Mouse (Mus musculus) hindbrain, embryonic 16.5 days (tissue): ENCODE measurements at regions not wholly inside any gene's neighbourhood (a gene's known extent, or its start where the extent isn't known, plus 50 kb on each side); places are given as distances from the start of the nearest gene placed in this dataset.

Source experiments
- ATAC-seq: fragments of 200-750 bp; cut with Nextera tagmentation; 2 replicates; pipeline ENCODE4 v1.8.0; 2017; ENCODE audit warnings: moderate TSS enrichment, moderate library complexity
- H3K27ac ChIP-seq: fragments of 300-500 bp; sonication (generic); 2 replicates; pipeline ENCODE4 v1.5.1; 2014; ENCODE audit warnings: low read depth, mild to moderate bottlenecking, control low read depth, low read length, moderate library complexity
- H3K27me3 ChIP-seq: fragments of 300-500 bp; sonication (generic); replicated peaks from 2 replicates; pipeline ENCODE4 v1.6.1; 2014; ENCODE audit warnings: low read length; ENCODE audit not compliant: control insufficient read depth, insufficient read depth
- H3K36me3 ChIP-seq: fragments of 300-500 bp; sonication (generic); 2 replicates; pipeline ENCODE4 v1.6.1; 2014; ENCODE audit warnings: mild to moderate bottlenecking, low read length, moderate library complexity, mixed read lengths; ENCODE audit not compliant: control insufficient read depth, insufficient read depth
- H3K4me1 ChIP-seq: fragments of 300-500 bp; sonication (generic); 2 replicates; pipeline ENCODE4 v1.6.1; 2014; ENCODE audit warnings: low read depth, low read length; ENCODE audit not compliant: control insufficient read depth, insufficient read depth
- H3K4me2 ChIP-seq: fragments of 300-500 bp; sonication (generic); 2 replicates; pipeline ENCODE4 v1.6.1; 2014; ENCODE audit warnings: mild to moderate bottlenecking, low read length, control low read depth, moderate library complexity
- H3K4me3 ChIP-seq: fragments of 300-500 bp; sonication (generic); 2 replicates; pipeline ENCODE4 v1.5.1; 2014; ENCODE audit warnings: mild to moderate bottlenecking, low read length, control low read depth, moderate library complexity
- H3K9ac ChIP-seq: fragments of 300-500 bp; sonication (generic); 2 replicates; pipeline ENCODE4 v1.6.1; 2014; ENCODE audit warnings: low read depth, mild to moderate bottlenecking, control low read depth, low read length, moderate library complexity
- H3K9me3 ChIP-seq: fragments of 300-500 bp; sonication (generic); 2 replicates; pipeline ENCODE4 v1.6.1; 2014; ENCODE audit warnings: mild to moderate bottlenecking, low read length, moderate library complexity; ENCODE audit not compliant: control insufficient read depth
- WGBS: fragments of 180-500 bp; shearing (Covaris S2); extraction: QIAGEN DNeasy Blood & Tissue Kit; methylation state at CpG from one replicate; pipeline ENCODE4 v1.1.7; 2014; 5-methylcytosine and 5-hydroxymethylcytosine counted together

- Histone ChIP-seq H3K9ac (no peak overlapping the region), H3K27me3 (no peaks in the 10 kb centered on the region), H3K4me1 (peaks cover 10% of the 10 kb centered on the region), H3K27ac (peak overlapping the region; percentile 3; the same call in 1 of the 2 replicates), H3K4me2 (no peak overlapping the region), H3K4me3 (no peak overlapping the region), H3K9me3 (no peaks in the 10 kb centered on the region), H3K36me3 (no peaks in the 10 kb centered on the region)
- 41% methylated on average over 6 of the region's 6 CpGs for WGBS
- ATAC-seq = peak; percentile 22; the same call in 1 of the 2 replicates
Observed at GRCm38 (mm10) chr4:81568404-81568803, 125.8 kb upstream of the Mpdz start.

DNA sequence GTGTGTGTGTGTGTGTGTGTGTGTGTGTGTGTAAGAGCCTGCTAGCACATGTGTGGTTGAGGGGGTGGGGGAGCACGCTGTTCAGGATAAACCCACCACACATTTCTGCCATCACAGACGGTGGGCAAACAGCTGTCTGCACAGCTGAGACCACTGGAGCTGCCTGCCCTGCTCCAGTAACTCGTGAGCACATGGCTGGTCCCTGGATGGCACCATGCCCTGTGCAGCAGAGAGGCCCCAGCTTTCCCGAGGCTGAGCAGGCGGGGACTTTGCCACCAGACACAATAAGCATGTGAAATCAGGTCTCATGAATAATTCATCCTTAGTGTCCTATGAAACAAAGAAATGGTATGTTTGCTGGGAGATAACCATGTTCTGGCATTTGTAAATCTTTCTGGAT lies 125.3 kb upstream of the Mpdz start:
- Histone ChIP-seq H3K4me1 (peaks cover 10% of the 10 kb centered on the region), H3K4me2 (no peak overlapping the region), H3K36me3 (no peaks in the 10 kb centered on the region), H3K9ac (no peak overlapping the region), H3K27ac (peak overlapping the region; percentile 51), H3K27me3 (no peaks in the 10 kb centered on the region), H3K4me3 (no peak overlapping the region), H3K9me3 (no peaks in the 10 kb centered on the region)
- ATAC-seq = peak; percentile 97
- whole genome bisulfite sequencing = 11% methylated on average over 5 of the region's 5 CpGs

GRCm38 (mm10) chr4:81566526-81566925 lies 123.9 kb upstream of the Mpdz start:
- H3K36me3 ChIP-seq = no peaks in the 10 kb centered on the region
- H3K4me1 ChIP-seq = peaks cover 10% of the 10 kb centered on the region
- H3K9ac ChIP-seq = no peak overlapping the region
- no peaks in the 10 kb centered on the region for H3K27me3 ChIP-seq
- no peak for ATAC-seq
- H3K4me2 ChIP-seq = peak overlapping the region; percentile 22
- no peaks in the 10 kb centered on the region for H3K9me3 ChIP-seq
- WGBS = 45% methylated on average over 11 of the region's 11 CpGs
- no peak overlapping the region for H3K27ac ChIP-seq
- H3K4me3 ChIP-seq = no peak overlapping the region

DNA sequence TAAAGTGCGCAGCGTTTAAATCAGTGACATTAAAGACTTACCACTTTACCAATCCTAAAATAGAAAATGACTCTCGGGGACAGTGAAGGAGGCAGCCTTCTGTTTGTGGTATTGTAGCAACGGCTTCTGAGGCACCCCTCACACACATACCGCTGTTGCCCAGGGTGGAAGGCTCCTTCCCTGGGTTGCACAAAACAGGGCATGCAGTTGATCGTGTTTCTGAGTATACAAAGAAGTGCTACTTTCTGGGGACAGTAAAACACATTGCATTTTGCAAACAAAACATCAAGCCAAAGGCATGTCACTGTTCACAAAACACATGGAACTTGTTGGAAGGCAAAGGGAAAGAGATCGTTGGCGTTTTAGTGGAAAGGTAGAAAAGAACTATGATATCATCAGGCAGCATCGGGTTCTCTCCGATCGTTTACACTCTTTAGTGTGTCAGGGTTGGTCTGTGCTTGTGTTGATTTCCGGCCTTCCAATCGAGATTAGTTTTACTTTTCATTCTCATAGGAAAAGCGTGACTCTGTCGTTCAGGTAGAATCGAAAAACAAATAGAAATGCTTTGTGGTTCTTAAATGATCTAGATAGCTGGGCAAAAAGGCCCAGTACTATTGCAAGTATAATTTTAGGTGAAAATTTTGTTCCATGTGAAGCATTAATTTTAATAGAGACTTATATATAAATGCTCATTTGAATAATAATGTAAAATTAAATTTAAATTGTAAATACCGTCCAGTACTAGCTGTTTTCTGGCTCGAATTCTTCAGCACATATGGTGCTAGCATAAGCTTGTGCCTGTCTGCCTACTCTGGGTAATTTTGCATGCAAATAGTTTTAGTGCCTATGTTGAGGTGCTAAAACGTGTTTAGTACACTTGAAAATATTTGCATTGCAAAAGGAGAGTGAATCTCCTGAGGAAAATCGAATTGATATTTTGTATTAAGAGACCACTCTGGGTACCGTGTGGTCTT lies 123.1 kb upstream of the Mpdz start:
- Histone ChIP-seq H3K27ac (peak overlapping the region; percentile 32), H3K4me2 (no peak overlapping the region), H3K36me3 (no peaks in the 10 kb centered on the region), H3K4me3 (no peak overlapping the region), H3K27me3 (no peaks in the 10 kb centered on the region), H3K4me1 (peaks cover 10% of the 10 kb centered on the region), H3K9me3 (no peaks in the 10 kb centered on the region), H3K9ac (no peak overlapping the region)
- 64% methylated on average over 21 of the region's 21 CpGs for WGBS
- no peak for ATAC-seq

- no peak for ATAC-seq
- WGBS = 5% methylated on average over 6 of the region's 6 CpGs
- Histone ChIP-seq H3K4me2 (peak overlapping the region; percentile 49), H3K27me3 (no peaks in the 10 kb centered on the region), H3K4me1 (peaks cover 10% of the 10 kb centered on the region), H3K36me3 (no peaks in the 10 kb centered on the region), H3K4me3 (no peak overlapping the region), H3K9me3 (no peaks in the 10 kb centered on the region), H3K9ac (no peak overlapping the region; the same call in 1 of the 2 replicates), H3K27ac (no peak overlapping the region)
Observed at GRCm38 (mm10) chr4:81564446-81564845, 121.8 kb upstream of the Mpdz start.

DNA sequence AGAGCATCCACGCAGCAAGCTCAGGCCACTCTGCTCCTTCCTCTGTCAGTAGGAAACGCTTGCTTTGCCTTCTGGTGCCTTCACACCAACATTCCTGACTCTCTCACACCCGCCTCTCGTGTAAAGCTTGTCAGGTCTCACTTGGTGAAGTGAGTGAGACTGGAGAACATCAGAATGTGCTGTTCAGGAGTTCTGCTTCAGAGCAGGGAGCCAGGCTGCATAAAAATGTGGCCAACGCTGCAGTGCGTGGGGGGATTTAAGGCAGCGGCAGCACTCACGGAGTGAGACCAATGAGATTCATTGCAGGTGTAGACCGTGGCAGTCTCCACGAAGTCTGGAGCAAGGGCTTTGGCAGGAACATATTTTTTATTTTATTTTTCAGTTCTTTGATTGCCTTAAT lies 121.0 kb upstream of the Mpdz start:
- H3K36me3 ChIP-seq = no peaks in the 10 kb centered on the region
- no peaks in the 10 kb centered on the region for H3K9me3 ChIP-seq
- peak overlapping the region; percentile 15; the same call in 1 of the 2 replicates for H3K4me2 ChIP-seq
- no peak overlapping the region for H3K4me3 ChIP-seq
- no peak for ATAC-seq
- H3K9ac ChIP-seq = peak overlapping the region; percentile 18; the same call in 1 of the 2 replicates
- H3K27me3 ChIP-seq = no peaks in the 10 kb centered on the region
- WGBS = 38% methylated on average over 10 of the region's 10 CpGs
- no peak overlapping the region for H3K27ac ChIP-seq
- H3K4me1 ChIP-seq = peaks cover 10% of the 10 kb centered on the region

DNA sequence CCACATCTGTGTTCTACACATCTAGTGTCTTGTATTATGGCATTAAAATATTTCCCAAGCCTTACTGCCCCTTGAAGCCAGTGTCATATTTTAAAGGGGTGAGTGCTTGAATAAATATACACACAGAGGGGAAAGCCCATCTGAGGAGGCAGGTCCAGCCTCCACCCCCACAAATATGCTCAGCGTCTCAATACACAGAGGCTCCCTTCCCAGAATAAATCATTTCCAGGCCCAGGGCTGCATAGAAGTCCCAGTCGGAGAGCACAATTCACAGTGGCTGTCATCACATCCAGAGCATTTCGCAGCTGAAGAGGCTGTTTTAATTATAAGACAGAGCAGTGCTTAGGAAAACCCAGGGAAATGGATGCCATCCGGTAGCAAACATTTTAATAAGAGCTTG lies 118.8 kb upstream of the Mpdz start:
- peaks cover 4% of the 10 kb centered on the region for H3K4me1 ChIP-seq
- no peak for ATAC-seq

DNA sequence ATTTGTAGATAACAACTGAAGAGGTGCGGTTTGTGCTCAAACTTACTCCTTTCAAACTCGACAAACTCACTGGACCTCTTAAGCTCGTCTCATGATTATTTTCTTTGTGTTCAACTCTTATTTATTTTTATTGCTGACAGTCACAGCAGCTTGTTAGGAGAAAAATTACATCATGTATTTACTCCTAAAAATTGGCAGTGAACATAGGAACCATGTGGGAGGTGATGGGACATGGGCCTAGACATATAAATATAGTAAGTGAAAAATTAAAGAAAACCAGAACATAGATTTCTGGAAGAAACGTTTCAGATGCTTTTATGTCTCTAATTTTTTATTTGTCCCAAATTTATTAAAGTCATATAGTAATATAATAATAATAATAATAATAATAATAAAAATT lies 108.2 kb upstream of the Mpdz start:
- no peak overlapping the region for H3K4me3 ChIP-seq
- no peak for ATAC-seq

More for the DNA sequence above, 118.8 kb upstream of the Mpdz start:
- no peaks in the 10 kb centered on the region for H3K36me3 ChIP-seq
- no peak overlapping the region; the same call in 1 of the 2 replicates for H3K9ac ChIP-seq
- H3K27me3 ChIP-seq = no peaks in the 10 kb centered on the region
- no peak overlapping the region for H3K27ac ChIP-seq
- no peak overlapping the region for H3K4me2 ChIP-seq
- no peaks in the 10 kb centered on the region for H3K9me3 ChIP-seq
- no peak overlapping the region for H3K4me3 ChIP-seq
- WGBS = 43% methylated on average over 4 of the region's 4 CpGs

GRCm38 (mm10) chr4:81550256-81550655 lies 107.6 kb upstream of the Mpdz start:
- 0 out of 2 replicates have a peak, but pooled peaks cover 2% of the 10 kb centered on the region for H3K9me3 ChIP-seq
- H3K36me3 ChIP-seq = no peaks in the 10 kb centered on the region
- no peak for ATAC-seq
- H3K9ac ChIP-seq = no peak overlapping the region
- H3K4me3 ChIP-seq = no peak overlapping the region
- 84% methylated on average over 4 of the region's 4 CpGs for WGBS
- H3K4me1 ChIP-seq = no peaks in the 10 kb centered on the region
- no peak overlapping the region for H3K4me2 ChIP-seq
- H3K27ac ChIP-seq = no peak overlapping the region
- no peaks in the 10 kb centered on the region for H3K27me3 ChIP-seq

More for the DNA sequence above, 108.2 kb upstream of the Mpdz start:
- WGBS = 85% methylated on average over 4 of the region's 4 CpGs
- no peak overlapping the region for H3K9ac ChIP-seq
- 0 out of 2 replicates have a peak, but pooled peaks cover 2% of the 10 kb centered on the region for H3K9me3 ChIP-seq
- no peak overlapping the region for H3K27ac ChIP-seq
- no peak overlapping the region for H3K4me2 ChIP-seq
- H3K4me1 ChIP-seq = no peaks in the 10 kb centered on the region
- no peaks in the 10 kb centered on the region for H3K27me3 ChIP-seq
- H3K36me3 ChIP-seq = no peaks in the 10 kb centered on the region
